Mouse (Mus musculus) kidney, embryonic 16.5 days (tissue): Measurements from ENCODE around the gene Itpr1. TPM values are rescaled to one million over a fixed set of nuclear protein-coding genes. Genes with fewer than 3 reads are reported as not detected.
A peak's percentile ranks its signal among the peaks of the same experiment; 100 is the strongest.

Source experiments
- ATAC-seq: fragments of 200-750 bp; cut with Nextera tagmentation; 2 replicates; pipeline ENCODE4 v1.8.0; 2017; ENCODE audit warnings: moderate TSS enrichment; ENCODE audit not compliant: low FRiP score, low TSS enrichment
- H3K27ac ChIP-seq: fragments of 300-500 bp; sonication (generic); 2 replicates; pipeline ENCODE4 v1.5.1; 2014; ENCODE audit warnings: low read length
- H3K27me3 ChIP-seq: fragments of 300-500 bp; sonication (generic); 2 replicates; pipeline ENCODE4 v1.6.1; 2014; ENCODE audit warnings: low read length, control low read depth, mixed read lengths; ENCODE audit not compliant: insufficient read depth
- H3K36me3 ChIP-seq: fragments of 300-500 bp; sonication (generic); 2 replicates; pipeline ENCODE4 v1.6.1; 2014; ENCODE audit warnings: low read length, control low read depth, mixed read lengths; ENCODE audit not compliant: insufficient read depth
- H3K4me1 ChIP-seq: fragments of 300-500 bp; sonication (generic); 2 replicates; pipeline ENCODE4 v1.6.1; 2014; ENCODE audit warnings: low read length, control low read depth, mixed read lengths; ENCODE audit not compliant: insufficient read depth
- H3K4me2 ChIP-seq: fragments of 300-500 bp; sonication (generic); replicated peaks from 2 replicates; pipeline ENCODE4 v1.6.1; 2014; ENCODE audit warnings: low read depth, low read length
- H3K4me3 ChIP-seq: fragments of 300-500 bp; sonication (generic); 2 replicates; pipeline ENCODE4 v1.5.1; 2014; ENCODE audit warnings: mild to moderate bottlenecking, low read length
- H3K9ac ChIP-seq: fragments of 300-500 bp; sonication (generic); replicated peaks from 2 replicates; pipeline ENCODE4 v1.6.1; 2014; ENCODE audit warnings: low read length
- H3K9me3 ChIP-seq: fragments of 300-500 bp; sonication (generic); 2 replicates; pipeline ENCODE4 v1.6.1; 2016; ENCODE audit warnings: low read length, control low read depth
- WGBS: fragments of 180-500 bp; shearing (Covaris S2); extraction: QIAGEN DNeasy Blood & Tissue Kit; methylation state at CpG from one replicate; pipeline ENCODE4 v1.1.7; 2014; 5-methylcytosine and 5-hydroxymethylcytosine counted together
- polyA plus RNA-seq: library from polyadenylated mRNA; unstranded; fragments of >200 nt; fragmentation: Nextera tagmentation; extraction: Ambion mirVana; gene quantifications from 2 replicates; pipeline ENCODE4 v1.2.1, GENCODE M21; 2015

Gene Itpr1
- polyA plus RNA-seq, 1 experiment from 2014 or later = 24.6 TPM

DNA sequence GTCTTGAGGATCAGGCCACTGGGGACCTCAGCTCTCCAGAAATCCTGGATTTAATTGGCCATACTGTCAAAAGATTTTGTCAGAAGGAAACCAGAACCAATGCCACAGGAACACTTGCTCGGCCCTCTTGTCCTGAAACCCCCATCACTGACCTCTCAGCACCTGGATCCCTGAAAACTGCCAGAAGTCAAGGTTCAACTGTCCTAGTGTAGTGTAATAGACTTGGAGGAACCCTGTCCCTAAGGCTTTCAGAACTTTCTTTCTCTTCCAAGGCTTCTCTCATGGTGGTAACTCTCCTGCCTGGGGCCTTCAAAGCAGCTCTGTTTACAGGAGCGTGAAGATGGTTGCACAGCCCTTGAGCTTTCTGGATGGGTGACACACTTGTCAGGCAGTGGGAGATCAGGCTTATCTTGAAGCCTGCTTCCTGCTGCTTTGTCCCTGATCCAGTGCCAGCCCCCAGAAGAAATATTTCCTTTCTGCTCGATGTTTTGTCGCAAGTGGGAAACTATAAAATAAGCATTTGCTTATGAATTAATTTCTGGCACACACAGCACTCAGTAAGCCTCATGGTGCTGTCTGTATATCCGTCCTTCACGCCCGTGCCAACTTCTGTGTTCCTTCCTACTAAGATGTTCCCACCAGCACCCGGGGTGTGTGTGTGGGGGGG, 234.4 kb downstream of the Itpr1 start:
- Histone ChIP-seq H3K4me2 (no peak overlapping the region), H3K9ac (no peak overlapping the region), H3K27ac (peak overlapping the region; percentile 67), H3K4me3 (no peak overlapping the region), H3K36me3 (peaks cover 3% of the 10 kb centered on the region; the same call in 1 of the 2 replicates), H3K27me3 (no peaks in the 10 kb centered on the region), H3K4me1 (peaks cover 41% of the 10 kb centered on the region), H3K9me3 (no peaks in the 10 kb centered on the region)
- WGBS = 44% methylated on average over 8 of the region's 8 CpGs
- peak; percentile 40; the same call in 1 of the 2 replicates for ATAC-seq

- Histone ChIP-seq H3K9ac (0 out of 2 replicates have a peak overlapping the region, but pooled peaks have one; percentile 11), H3K27ac (peak overlapping the region; percentile 67), H3K27me3 (no peaks in the 10 kb centered on the region), H3K4me3 (no peak overlapping the region), H3K4me2 (no peak overlapping the region), H3K9me3 (no peaks in the 10 kb centered on the region), H3K4me1 (peaks cover 33% of the 10 kb centered on the region), H3K36me3 (peaks cover 3% of the 10 kb centered on the region; the same call in 1 of the 2 replicates)
- ATAC-seq = peak; percentile 16; the same call in 1 of the 2 replicates
- WGBS = 31% methylated on average over 11 of the region's 11 CpGs
Measured at GRCm38 (mm10) chr6:108448016-108448735, 235.3 kb downstream of the Itpr1 start.

DNA sequence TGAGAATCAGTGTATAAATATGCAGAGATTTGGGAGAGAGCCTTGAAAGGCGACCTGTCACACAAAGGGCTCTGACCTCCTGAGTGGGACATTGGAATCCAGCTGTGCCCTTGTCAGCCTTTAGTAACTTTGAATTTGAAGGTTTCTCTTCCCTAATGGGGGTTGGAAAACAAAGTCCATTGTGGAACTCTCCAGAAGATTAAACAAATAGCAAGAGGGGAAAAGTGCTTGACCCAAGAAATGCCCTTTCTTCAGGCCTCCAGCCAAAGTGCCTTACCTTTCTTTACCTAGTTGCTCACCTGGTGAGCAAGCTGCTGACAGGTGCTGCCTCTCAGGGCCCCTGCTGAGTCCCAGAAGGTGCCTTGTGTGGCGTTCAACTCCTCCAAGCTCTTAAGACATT, 236.0 kb downstream of the Itpr1 start:
- no peak overlapping the region for H3K4me2 ChIP-seq
- peak overlapping the region; percentile 67 for H3K27ac ChIP-seq
- no peaks in the 10 kb centered on the region for H3K9me3 ChIP-seq
- no peak for ATAC-seq
- 59% methylated on average over 2 of the region's 2 CpGs for WGBS
- H3K36me3 ChIP-seq = peaks cover 3% of the 10 kb centered on the region; the same call in 1 of the 2 replicates
- no peaks in the 10 kb centered on the region for H3K27me3 ChIP-seq
- H3K4me3 ChIP-seq = no peak overlapping the region
- no peak overlapping the region for H3K9ac ChIP-seq
- H3K4me1 ChIP-seq = peaks cover 33% of the 10 kb centered on the region

DNA sequence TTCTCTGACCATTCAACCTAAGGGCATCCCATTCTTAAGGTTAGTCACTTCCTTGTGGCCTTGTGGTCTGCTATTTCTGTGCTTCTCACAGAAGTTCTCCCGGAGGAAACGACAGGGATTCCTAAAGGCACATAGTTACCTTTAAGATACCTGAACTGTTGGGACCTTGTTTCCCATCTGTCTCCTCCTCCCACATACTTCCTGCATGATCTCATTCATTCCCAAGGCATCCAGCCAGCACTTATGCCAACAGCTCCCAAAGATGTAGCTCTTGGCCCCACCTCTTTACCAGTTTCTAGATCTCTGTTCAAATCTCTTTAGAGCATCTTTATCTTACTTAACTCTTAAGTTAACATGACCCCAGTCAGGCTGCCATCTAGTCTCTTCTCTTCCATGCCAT, 238.6 kb downstream of the Itpr1 start:
- no peaks in the 10 kb centered on the region for H3K9me3 ChIP-seq
- WGBS = 62% methylated on average over 2 of the region's 2 CpGs

DNA sequence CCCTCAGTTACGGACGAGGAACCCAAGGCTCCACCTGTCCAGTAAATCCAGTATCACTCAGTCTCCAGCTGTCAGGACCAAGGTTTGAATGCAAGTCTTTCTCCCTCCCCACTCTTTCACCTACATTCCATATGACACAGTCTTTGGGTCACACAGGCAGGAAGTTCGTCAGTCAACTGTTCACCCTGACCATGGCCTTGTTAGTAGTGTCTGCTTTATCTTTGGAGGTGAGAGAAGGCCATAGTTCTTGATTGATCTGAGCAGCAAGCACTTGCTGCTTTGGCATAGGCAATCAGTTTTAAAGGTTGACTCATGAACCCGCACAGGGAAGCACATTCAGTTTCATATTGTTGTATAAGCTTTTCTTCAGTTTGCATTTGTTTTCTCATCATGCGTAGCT, 240.7 kb downstream of the Itpr1 start:
- H3K9ac ChIP-seq = no peak overlapping the region

More for the DNA sequence above, 238.6 kb downstream of the Itpr1 start:
- ATAC-seq = no peak
- no peak overlapping the region for H3K4me3 ChIP-seq
- H3K4me1 ChIP-seq = peaks cover 44% of the 10 kb centered on the region
- H3K27me3 ChIP-seq = no peaks in the 10 kb centered on the region
- no peaks in the 10 kb centered on the region for H3K36me3 ChIP-seq
- H3K9ac ChIP-seq = no peak overlapping the region
- no peak overlapping the region for H3K27ac ChIP-seq
- H3K4me2 ChIP-seq = no peak overlapping the region

GRCm38 (mm10) chr6:108454061-108454891, 241.4 kb downstream of the Itpr1 start:
- Histone ChIP-seq H3K27me3 (no peaks in the 10 kb centered on the region), H3K4me1 (peaks cover 40% of the 10 kb centered on the region), H3K9ac (no peak overlapping the region), H3K36me3 (no peaks in the 10 kb centered on the region), H3K4me3 (no peak overlapping the region), H3K4me2 (no peak overlapping the region), H3K27ac (no peak overlapping the region), H3K9me3 (no peaks in the 10 kb centered on the region)
- ATAC-seq = no peak
- WGBS = 70% methylated on average over 16 of the region's 16 CpGs

More for the DNA sequence above, 240.7 kb downstream of the Itpr1 start:
- H3K9me3 ChIP-seq = no peaks in the 10 kb centered on the region
- 79% methylated on average over 5 of the region's 5 CpGs for WGBS
- no peaks in the 10 kb centered on the region for H3K27me3 ChIP-seq
- H3K4me1 ChIP-seq = peaks cover 39% of the 10 kb centered on the region
- H3K36me3 ChIP-seq = no peaks in the 10 kb centered on the region
- H3K4me3 ChIP-seq = no peak overlapping the region
- no peak for ATAC-seq
- no peak overlapping the region for H3K4me2 ChIP-seq
- no peak overlapping the region for H3K27ac ChIP-seq

DNA sequence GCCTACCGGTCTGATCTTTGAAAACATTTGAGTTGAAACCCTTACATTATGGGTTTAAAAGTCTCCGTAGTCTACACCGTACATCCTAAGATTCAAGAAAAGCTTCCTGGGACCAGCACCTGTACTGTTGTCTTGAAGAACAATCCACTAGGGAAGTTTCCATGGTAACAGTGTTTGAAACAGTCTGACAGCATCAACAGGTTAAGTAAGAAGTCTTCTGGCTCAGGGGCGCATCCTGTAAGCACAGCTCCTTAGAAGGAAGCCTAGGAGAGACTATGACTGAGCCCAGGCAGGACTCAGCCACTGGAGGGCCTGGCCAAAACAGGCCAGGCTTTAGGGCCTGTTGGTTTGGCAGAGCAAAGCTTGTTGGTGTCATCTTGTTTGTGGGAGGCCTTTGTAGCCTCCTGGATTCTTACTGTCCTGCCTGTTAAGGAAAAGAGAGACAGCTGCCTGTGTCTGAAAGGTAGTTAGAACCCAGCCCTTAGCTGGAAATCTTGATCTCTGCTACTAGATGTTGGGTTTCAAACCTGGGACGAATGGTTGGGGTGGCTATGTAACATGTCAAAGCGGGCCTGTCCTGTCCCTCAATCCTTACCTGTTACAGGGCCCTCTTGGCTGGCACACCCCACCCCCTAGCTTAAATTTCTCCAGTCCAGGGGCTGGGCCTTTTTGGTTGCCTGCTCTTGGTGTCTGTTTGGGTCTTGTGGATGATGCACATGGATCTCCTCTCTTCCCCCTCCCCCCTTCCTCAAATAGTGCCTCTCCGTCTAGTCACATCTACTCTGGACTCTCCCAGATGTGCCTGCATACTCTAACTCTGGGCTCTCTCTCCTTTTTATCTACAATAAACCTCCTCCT, 242.3 kb downstream of the Itpr1 start:
- Histone ChIP-seq H3K9me3 (no peaks in the 10 kb centered on the region), H3K27ac (peak overlapping the region; percentile 97), H3K36me3 (no peaks in the 10 kb centered on the region), H3K9ac (no peak overlapping the region), H3K4me2 (no peak overlapping the region), H3K4me3 (no peak overlapping the region), H3K27me3 (no peaks in the 10 kb centered on the region), H3K4me1 (peaks cover 47% of the 10 kb centered on the region)
- ATAC-seq = no peak
- 91% methylated on average over 7 of the region's 7 CpGs for WGBS

DNA sequence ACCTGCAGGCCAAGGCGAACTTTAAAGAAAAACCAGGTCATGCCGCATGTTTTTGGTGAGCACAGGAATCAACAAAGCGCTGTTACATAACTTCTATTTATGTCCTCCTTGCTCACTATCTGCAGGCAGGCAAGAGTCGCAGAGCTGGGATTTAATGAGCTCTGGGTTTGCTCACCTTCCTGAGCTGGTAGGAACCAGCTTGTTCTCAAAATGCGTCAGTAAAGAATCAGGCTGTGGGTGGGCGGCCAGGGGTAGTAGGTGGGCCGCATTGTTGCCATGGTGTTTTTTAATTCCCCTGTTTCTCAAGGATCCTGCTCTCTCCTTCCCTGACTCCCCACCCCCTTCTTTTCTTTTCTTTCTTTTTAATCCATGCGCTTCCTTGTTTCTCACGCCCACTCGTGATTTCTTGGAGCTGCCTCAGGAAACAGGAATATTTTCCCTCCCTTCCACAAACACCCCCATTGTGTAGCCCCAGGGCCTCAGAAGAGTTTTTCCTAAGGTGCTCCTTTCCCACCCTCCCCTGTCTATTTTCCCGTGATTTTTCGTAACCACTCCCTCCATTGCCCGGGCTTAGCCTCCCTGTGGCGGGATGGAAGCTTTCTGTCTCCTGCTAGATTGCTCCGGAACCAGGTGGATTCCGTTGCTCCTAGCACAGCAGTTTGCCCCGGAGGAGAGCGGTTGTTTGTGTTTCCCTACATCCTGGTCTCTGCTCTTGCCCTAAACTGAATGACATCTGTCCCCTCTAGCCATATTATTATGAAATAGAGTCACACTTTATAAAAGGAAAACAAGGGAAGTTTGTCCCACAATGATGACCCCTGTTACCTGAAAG, 243.6 kb downstream of the Itpr1 start:
- Histone ChIP-seq H3K9me3 (no peaks in the 10 kb centered on the region), H3K4me3 (peak overlapping the region; percentile 5; the same call in 1 of the 2 replicates), H3K27ac (peak overlapping the region; percentile 97), H3K4me2 (peak overlapping the region; percentile 45), H3K4me1 (peaks cover 47% of the 10 kb centered on the region), H3K27me3 (no peaks in the 10 kb centered on the region), H3K9ac (peak overlapping the region; percentile 60), H3K36me3 (no peaks in the 10 kb centered on the region)
- peak; percentile 28 for ATAC-seq
- WGBS = 11% methylated on average over 18 of the region's 18 CpGs
